Mouse (Mus musculus) frontal cortex, postnatal 14 days (tissue): ENCODE results near the gene Bcl9.

ENCODE experiments used
- DNase-seq, 2 experiments: peaks; one replicate each; pipeline ENCODE4 v3.0.0; 2022; ENCODE audit warnings: low spot score in 2 of 2

Gene Bcl9

DNA sequence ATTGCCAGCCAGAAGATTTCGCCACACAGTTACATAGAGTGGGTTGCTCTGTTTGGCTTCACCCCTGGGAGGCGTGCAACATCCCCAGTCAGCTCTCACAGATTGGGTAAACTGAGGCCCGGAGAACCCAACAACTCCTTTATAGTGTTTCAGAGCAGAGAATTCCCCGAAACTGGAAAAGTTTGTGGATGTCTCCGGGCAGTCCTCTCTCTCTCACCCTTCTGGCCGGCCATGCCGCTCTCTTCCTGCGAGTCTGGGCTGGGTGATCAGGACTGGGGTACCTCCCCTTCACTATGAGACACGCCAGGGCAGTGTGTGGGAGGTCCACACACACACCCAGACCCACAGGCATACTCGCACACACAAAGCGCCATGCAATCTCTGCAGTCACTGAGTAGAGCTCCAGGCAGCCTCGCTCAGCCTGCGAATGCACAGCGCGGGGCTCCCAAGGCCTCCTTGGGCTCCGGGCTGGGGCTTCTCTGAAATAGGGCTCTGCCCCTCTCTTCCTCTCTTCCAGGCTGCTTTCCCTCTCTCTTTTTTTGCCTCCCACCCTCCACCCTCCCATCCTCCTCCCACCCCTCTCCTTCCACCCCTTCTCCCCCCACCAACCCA, 670 bp downstream of the Bcl9 start:
- DNase-seq, result peak in 1 of 2 experiments; percentile 39

DNA sequence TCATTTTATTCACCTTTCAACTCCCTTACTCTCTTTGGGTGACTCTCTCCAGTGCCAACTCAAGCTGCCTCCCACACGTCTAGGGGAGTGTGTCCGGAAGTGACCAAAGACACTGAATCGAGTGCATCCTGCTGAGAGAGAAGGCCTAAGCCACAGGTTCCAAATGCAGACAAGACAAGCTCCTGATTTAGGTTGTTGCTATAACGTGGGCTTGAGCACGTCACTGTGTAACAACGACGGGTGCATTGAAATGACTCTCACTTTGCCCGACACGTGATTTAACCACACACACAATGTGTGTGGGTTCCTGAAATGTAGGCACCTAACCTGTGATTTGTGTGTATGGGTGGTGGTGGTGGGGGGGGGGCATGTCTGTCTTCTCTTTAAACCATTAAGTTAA, 3.4 kb downstream of the Bcl9 start:
- no peak for DNase-seq

GRCm38 (mm10) chr3:97284878-97285277, 12.8 kb downstream of the Bcl9 start:
- DNase-seq, result no peak

GRCm38 (mm10) chr3:97284056-97284455, 13.7 kb downstream of the Bcl9 start:
- no peak for DNase-seq

- no peak for DNase-seq
Observed at GRCm38 (mm10) chr3:97281426-97281825, 16.3 kb downstream of the Bcl9 start.

DNA sequence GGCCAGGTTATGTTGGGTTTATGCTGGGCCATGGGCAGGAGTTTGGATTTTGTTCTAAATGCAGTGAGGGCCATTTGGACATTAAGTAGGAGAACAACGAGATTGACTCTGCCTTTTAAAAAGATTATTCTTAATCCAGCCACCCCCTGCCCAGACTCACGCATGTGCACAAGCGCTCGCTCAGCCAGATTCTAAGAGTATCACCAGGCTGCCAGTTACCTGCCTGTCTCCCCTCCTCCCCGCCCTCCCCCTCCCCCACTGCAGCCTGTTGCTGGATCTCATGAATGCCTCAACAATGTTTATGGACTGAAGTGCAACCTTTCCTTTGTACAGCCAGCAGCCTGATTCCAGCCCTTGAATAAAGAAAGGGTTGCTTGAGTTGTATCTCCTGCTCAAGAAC, 22.0 kb downstream of the Bcl9 start:
- DNase-seq, result no peak

DNA sequence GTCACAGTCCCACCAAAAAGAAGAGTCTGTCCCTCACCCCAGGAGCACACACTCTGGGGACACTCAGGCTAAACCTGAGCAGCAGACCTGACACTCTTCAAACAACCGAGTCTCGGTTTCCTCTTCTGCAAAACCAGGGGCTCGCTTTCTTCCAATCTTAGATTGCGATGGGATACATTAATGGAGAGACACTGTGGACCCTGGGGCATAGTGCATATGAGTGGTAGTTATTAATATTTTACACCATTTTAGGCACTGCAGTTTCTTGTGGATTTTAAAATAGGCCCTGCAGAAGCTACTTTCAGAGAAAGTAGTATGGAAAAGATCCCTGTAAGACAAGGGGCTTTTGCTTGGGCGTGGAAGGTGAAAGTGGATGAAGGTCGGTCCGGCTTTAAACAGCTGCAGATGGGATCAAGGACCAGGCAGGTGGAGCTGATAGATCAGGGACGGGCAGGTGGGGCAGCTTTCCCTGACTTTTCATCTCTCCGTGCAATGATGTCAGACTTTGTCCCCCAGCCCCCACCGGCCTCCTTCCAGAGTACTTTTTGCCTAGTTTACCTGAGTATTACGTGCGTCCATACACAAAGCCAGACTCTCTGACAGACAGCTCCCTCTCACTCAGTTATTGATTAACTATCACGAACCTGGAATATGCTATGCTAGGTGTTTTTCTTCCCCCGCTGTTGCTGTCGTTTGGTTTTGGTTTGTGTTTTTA, 23.0 kb downstream of the Bcl9 start:
- no peak for DNase-seq

DNA sequence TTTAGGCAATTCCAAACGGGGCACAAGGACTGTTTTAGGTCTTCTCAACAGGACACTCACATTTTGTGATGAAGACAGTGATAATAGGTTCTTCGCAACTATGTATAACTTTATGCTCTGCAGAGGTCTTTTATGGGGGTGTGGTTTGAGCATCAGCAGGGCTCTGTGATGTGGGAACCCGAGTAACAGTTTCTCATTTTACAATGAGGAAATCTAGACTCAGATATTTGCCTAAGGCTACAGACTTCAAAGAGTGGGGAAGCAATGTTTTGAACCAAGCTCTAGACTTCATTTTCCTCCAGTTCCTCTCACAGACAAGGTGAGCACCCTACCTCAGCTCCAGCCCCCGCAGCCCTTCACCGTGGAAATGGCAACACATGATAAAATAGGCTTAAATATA, 23.8 kb downstream of the Bcl9 start:
- no peak for DNase-seq

- DNase-seq, result no peak
Observed at GRCm38 (mm10) chr3:97265667-97266415, 31.9 kb downstream of the Bcl9 start.

DNA sequence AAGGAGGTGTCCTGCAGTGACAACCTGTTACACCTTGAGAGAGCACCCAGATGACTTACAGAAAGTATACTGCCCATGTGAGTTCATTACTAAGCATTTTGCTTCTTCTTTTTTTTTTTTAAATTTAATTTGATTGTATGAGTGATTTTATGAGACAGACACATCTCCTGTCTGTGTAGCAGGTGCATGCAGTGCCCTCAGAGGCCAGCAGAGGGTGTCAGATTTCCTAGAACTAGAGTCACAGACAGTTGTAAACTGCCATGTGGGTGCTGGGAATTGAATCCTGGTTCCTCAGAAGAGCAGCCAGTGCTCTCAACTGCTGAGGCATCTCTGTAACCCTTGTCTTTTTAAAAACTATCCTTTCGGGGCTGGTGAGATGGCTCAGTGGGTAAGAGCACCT, 35.5 kb downstream of the Bcl9 start:
- no peak for DNase-seq

- DNase-seq, result no peak
Observed at GRCm38 (mm10) chr3:97255706-97256339, 41.9 kb downstream of the Bcl9 start.

DNA sequence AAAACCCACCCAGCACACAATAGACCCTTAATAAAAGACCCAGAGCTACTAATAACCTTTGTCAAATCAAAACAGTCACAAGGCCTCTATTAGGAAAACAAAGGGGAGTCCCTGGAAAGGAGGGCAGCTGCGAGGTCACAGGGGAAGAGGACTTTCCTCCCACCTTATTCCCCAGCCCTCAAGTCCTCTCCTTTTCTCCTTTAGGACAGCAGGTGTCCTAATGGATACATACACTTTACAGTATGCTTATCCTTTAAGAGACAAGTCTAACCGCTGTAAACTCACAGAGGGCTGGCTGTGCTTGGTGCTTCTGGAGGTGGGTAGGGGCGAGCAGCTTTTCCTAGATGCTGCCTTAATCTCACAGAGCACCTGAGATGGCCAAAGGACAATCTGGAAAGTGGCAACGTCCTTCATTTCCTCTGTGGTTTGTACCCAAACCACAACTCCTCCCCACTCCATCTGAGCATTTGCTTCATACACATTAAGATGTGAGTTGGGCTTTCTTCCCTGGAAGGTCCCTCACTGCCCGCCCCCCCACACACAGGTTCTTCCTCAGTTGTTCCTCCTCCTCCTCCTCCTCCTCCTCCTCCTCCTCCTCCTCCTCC, 42.8 kb downstream of the Bcl9 start:
- DNase-seq, result no peak

DNA sequence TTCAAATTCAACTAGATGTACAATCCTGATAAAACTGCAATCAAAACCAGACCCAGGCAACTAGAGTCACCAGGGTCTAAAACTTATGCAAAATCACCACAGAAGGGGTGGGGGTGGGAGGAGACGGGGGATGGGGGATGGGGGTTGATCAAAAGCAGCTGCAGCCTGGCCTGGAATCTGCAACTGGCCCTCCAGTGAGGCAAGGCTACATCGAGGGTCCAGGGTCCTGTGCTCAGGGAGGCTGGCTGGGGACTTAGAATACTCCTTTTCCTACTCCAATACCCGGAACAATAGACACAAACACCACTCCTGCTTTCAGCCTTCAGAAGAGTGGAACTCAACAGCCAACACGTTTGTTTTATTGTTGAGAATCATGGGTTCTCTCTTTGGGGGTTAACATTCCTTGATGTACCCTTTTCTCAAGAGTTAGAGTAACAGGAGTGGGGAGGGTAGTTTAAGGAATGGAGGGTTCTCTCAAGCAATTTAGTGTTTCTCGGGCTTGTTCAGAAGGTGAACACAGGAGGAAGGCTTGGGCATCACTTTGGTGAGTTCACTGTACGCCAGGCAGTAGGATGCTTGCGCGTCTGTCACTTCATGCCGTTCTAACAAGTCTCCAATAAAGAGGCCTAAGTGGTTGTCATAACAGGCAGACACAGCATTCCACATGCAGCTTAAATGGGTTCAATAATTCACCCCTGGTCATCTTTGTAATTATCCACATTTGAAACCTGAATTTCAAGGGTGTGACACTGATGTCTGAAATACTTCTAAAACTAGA, 43.7 kb downstream of the Bcl9 start:
- no peak for DNase-seq

- DNase-seq, result no peak
Observed at GRCm38 (mm10) chr3:97252896-97253295, 44.8 kb downstream of the Bcl9 start.

DNA sequence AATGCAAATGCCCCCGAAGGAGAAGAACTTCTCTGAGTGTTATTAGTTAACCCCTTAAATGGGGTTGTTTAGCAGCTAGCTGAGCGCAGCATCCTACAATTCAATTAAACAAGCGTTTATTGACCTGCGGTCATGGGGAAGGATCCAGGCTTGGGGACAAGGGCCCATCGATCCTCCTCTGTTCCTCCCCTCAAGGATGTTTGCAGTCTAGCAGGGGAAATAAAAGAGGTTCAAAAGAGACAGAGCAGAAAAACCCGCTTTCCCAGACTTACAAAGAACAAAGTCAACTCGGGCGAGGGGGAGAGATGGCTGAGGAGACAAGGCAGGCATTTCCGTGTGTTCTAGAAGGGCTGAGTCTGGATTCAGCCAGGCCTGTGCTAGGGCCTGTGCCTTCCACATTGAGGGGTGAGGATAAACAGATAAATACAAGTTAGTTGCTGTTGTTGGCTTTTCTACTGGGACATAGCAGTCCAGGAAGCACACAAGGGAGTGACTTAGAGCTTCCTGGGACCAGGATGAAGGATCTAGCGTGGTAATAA, 55.0 kb downstream of the Bcl9 start:
- DNase-seq, result no peak

DNA sequence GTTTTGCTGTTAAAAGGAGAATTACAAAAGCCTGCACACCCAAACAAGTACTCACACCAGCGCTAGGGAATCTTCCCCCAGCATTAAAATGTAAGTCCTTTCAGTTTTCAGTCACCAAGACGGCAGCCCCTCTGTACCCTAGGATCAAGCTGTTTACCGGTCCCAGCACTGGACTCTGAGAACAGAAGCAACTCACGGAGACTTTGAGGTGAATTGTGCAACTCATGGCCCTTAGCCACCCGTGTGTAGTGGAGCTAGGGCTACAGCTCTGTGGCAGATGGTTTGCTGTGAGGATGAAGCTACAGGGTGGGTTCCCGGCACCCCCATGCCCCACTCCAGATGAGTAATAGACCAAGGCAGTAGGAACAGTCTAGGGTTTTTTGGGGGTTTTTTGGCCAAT, 55.9 kb downstream of the Bcl9 start:
- no peak for DNase-seq

DNA sequence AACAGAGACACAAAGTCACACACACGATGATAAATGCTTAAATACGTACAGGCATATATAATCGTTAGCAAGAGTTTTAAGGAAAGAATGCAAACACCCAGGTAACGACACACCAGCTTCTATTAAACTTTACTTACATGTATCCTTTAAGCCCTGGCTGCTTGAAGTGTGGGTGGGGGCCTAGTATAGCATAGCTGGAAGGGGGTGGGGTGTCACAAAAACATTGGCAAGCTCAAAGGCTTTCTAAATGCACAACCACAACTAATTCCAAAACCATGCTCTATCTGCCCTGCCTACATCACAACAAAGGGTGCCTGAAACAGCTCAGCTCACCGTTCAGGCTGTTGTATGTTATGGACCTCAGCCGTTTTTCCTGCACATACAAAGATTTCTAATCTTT, 57.9 kb downstream of the Bcl9 start:
- DNase-seq, result no peak

DNA sequence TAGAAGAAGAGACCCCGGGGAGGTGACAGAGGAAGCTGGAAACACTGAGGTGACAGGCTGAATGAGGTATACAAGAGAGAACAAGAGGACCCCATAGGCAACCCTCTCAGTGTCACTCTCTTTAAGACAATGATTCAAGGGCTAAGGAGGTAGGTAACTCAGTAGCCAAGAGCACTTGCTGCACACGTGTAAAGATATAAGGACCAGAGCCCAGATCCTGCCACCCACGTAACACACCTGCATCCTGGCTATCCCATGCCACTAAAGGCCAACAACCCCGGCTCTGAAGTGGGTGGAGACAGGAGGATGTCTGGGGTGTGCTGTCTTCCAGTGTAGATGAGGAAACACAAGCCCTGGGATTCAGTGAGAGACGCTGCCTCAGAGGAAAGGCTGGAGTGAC, 58.4 kb downstream of the Bcl9 start:
- DNase-seq, result no peak

- DNase-seq, result no peak
Observed at GRCm38 (mm10) chr3:97238521-97238920, 59.2 kb downstream of the Bcl9 start.

DNA sequence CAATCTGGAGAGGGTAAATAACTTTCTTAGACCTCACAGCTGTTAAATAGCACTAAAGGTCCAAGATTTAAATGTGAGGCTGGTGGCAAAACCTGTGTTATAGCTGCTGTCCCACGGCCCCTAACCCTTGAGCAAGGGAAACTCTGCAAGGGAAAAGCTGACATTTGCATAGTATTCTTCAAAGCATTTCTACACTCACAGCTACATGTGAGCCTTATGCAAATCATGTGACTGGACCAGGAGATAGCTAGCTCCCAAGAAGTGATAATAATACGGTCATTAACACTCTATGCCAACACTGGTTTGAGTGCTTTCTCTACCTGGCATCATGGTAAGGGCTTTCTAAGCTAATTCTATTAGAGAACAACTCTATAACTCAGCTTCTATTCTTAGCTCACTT, 60.3 kb downstream of the Bcl9 start:
- DNase-seq, result no peak

GRCm38 (mm10) chr3:97234797-97235196, 62.9 kb downstream of the Bcl9 start:
- DNase-seq, result peak in 1 of 2 experiments; percentile 21
